Comparison of ENCODE assay signal across 8 mouse cellular contexts in genomic region chr13:49644731-49645529, GRCm38 (mm10). TPM values are rescaled to one million over a fixed set of nuclear protein-coding genes. Genes with fewer than 3 reads are reported as not detected.
DNase-seq lines count a peak whose midpoint lies in the region; ATAC-seq and TF ChIP-seq lines count a peak whose summit lies in the region.

No protein-coding gene starts in this region.

- peak; percentile 30; the same call in 1 of the 2 replicates for ATAC-seq in limb, embryonic 14.5 days (ENCODE audit: low FRiP score, low read depth)
- no peak for ATAC-seq in megakaryocyte-erythroid progenitor cell, adult 5-6 weeks (replicated peaks; ENCODE audit: low FRiP score, low TSS enrichment, poor library complexity, severe bottlenecking)

- H3K27ac ChIP-seq in heart, adult 2 months = peak overlapping the region; percentile 34
- peak overlapping the region; percentile 43; the same call in 1 of the 2 replicates for H3K27ac ChIP-seq in limb, embryonic 14.5 days (replicated peaks; ENCODE audit: low read depth, low read length)
- no peak overlapping the region for H3K27ac ChIP-seq in thymus, adult 2 months (ENCODE audit: control insufficient read depth, insufficient read depth, low read length)

- no peak overlapping the region for H3K9ac ChIP-seq in heart, adult 2 months (ENCODE audit: low read depth, low read length)
- H3K9ac ChIP-seq in limb, embryonic 14.5 days (ENCODE audit: low read depth, low read length, severe bottlenecking) = no peak overlapping the region

- no peaks in the 10 kb centered on the region; the same call in 1 of the 2 replicates for H3K36me3 ChIP-seq in heart, adult 2 months (ENCODE audit: control insufficient read depth, insufficient read depth, low read length)
- H3K36me3 ChIP-seq in limb, embryonic 14.5 days (ENCODE audit: control insufficient read depth, insufficient read depth, low read length) = no peaks in the 10 kb centered on the region
- no peaks in the 10 kb centered on the region for H3K36me3 ChIP-seq in thymus, adult 2 months (ENCODE audit: control insufficient read depth, insufficient read depth, low read length)

- 38% methylated on average over 2 of the region's 2 CpGs for WGBS in heart, adult 2 months
- 72% methylated on average over 2 of the region's 2 CpGs for WGBS in limb, embryonic 14.5 days
- 71% methylated on average over 2 of the region's 2 CpGs for WGBS in thymus, adult 2 months

- peak; percentile 81 for TF ChIP-seq CTCF in heart, adult 2 months (IDR thresholded peaks at IDR 0.05)
- no peak for TF ChIP-seq CTCF in thymus, adult 2 months (IDR thresholded peaks at IDR 0.05; ENCODE audit: borderline replicate concordance, control insufficient read depth, extremely low read depth, insufficient read depth, low read length, poor library complexity)

- H3K79me2 ChIP-seq in heart, adult 2 months (replicated peaks; ENCODE audit: control insufficient read depth, insufficient read depth, low read length) = no peaks in the 10 kb centered on the region

- H3K27me3 ChIP-seq in heart, adult 2 months (ENCODE audit: control insufficient read depth, insufficient read depth, low read length) = no peaks in the 10 kb centered on the region
- no peaks in the 10 kb centered on the region for H3K27me3 ChIP-seq in limb, embryonic 14.5 days (ENCODE audit: control insufficient read depth, insufficient read depth, low read length)
- H3K27me3 ChIP-seq in thymus, adult 2 months (ENCODE audit: control insufficient read depth, insufficient read depth, low read length) = no peaks in the 10 kb centered on the region

- no peaks in the 10 kb centered on the region for H3K9me3 ChIP-seq in limb, embryonic 14.5 days (ENCODE audit: control insufficient read depth, low read length)

- no peak for TF ChIP-seq POLR2A in heart, adult 2 months (IDR thresholded peaks at IDR 0.05; ENCODE audit: insufficient read depth, low read depth, low read length)
- no peak for TF ChIP-seq POLR2A in limb, embryonic 14.5 days (IDR thresholded peaks at IDR 0.05; ENCODE audit: borderline replicate concordance, extremely low read depth, insufficient read depth, insufficient read length)
- no peak for TF ChIP-seq POLR2A in thymus, adult 2 months (IDR thresholded peaks at IDR 0.05; ENCODE audit: control insufficient read depth, extremely low read depth, insufficient read depth, low read length, poor library complexity)

- H3K4me1 ChIP-seq in heart, adult 2 months (ENCODE audit: control insufficient read depth, insufficient read depth, low read length) = peaks cover 4% of the 10 kb centered on the region
- peaks cover 2% of the 10 kb centered on the region; the same call in 1 of the 2 replicates for H3K4me1 ChIP-seq in limb, embryonic 14.5 days (ENCODE audit: control insufficient read depth, insufficient read depth, low read length)
- no peaks in the 10 kb centered on the region for H3K4me1 ChIP-seq in thymus, adult 2 months (replicated peaks; ENCODE audit: control insufficient read depth, insufficient read depth, low read length)

- no peak overlapping the region for H3K4me2 ChIP-seq in limb, embryonic 14.5 days (replicated peaks; ENCODE audit: low read depth, low read length, severe bottlenecking)

- TF ChIP-seq EP300 in heart, adult 2 months (IDR thresholded peaks at IDR 0.05; ENCODE audit: insufficient read depth, low read depth, low read length) = no peak

- DNase-seq in heart, adult 2 months = peak in 1 of 2 experiments; percentile 31
- DNase-seq in heart, postnatal 14 days = no peak
- peak; percentile 82 for DNase-seq in 3T3-L1 (ENCODE audit: low read depth, low spot score)
- peak; percentile 69 for DNase-seq in brain, adult 2 months (ENCODE audit: low read depth, low spot score)
- DNase-seq in limb, embryonic 14.5 days (ENCODE audit: low spot score) = peak; percentile 77
- no peak for DNase-seq in ovary, postnatal 14 days (ENCODE audit: low spot score)
- DNase-seq in thymus, adult 2 months = no peak

- intact Hi-C loops in heart, adult 2 months (cut with DNase I) = loop anchor here (1.0 to 5.0 kb wide), 3 partner anchors 88 to 306 kb away; no protein-coding TSS in a partner anchor
- intact Hi-C loops in heart, postnatal 14 days (cut with DNase I) = loop anchor here (1.0 to 5.0 kb wide), 4 partner anchors 88 to 318 kb away; no protein-coding TSS in a partner anchor

- no peak overlapping the region for H3K4me3 ChIP-seq in heart, adult 2 months
- H3K4me3 ChIP-seq in limb, embryonic 14.5 days (replicated peaks; ENCODE audit: low read length) = no peak overlapping the region
- H3K4me3 ChIP-seq in thymus, adult 2 months (ENCODE audit: control insufficient read depth, insufficient read depth, low read length) = no peak overlapping the region

RNA-seq across cellular contexts. Expression of gene Cenpp, which starts 7.7 kb away (rescaled TPM):
- 1 to 10 TPM; 1.8 to 2.4 TPM for total RNA-seq in heart, adult 2 months (2021)
- polyA plus RNA-seq in heart, adult 2 months (2012; rRNA removed) = 0.57 and 1.1 TPM in 2 replicates
- 1 to 10 TPM; 2.5 to 3.2 TPM for total RNA-seq in heart, postnatal 14 days (2021)
- polyA plus RNA-seq in limb, embryonic 14.5 days (2012; rRNA removed) = 5.9 and 9.8 TPM in 2 replicates
- polyA plus RNA-seq in limb, embryonic 14.5 days (2014; fragmentation: Nextera tagmentation; extraction: Ambion mirVana) = 21.8 and 22.2 TPM in 2 replicates
- 2.5 TPM in 2 replicates for polyA plus RNA-seq in thymus, adult 2 months (2012; rRNA removed)
- 44.6 and 44.7 TPM in 2 replicates for total RNA-seq in megakaryocyte-erythroid progenitor cell, adult 5-6 weeks (2014; fragmentation: Nextera tagmentation)
- total RNA-seq in megakaryocyte-erythroid progenitor cell, adult 5-6 weeks (2017) = 33.8 and 43.8 TPM in 2 replicates

RNA-seq across cellular contexts. Expression of gene Nol8, which starts 7.9 kb away (rescaled TPM):
- total RNA-seq in heart, adult 2 months (2021) = 10 to 100 TPM; 19.3 to 19.4 TPM
- 1.4 and 3.2 TPM in 2 replicates for polyA plus RNA-seq in heart, adult 2 months (2012; rRNA removed)
- 10 to 100 TPM; 11.1 to 17.2 TPM for total RNA-seq in heart, postnatal 14 days (2021)
- 6.6 and 9.8 TPM in 2 replicates for polyA plus RNA-seq in limb, embryonic 14.5 days (2012; rRNA removed)
- 12.2 and 13.6 TPM in 2 replicates for polyA plus RNA-seq in limb, embryonic 14.5 days (2014; fragmentation: Nextera tagmentation; extraction: Ambion mirVana)
- 2.4 and 3.0 TPM in 2 replicates for polyA plus RNA-seq in thymus, adult 2 months (2012; rRNA removed)
- total RNA-seq in megakaryocyte-erythroid progenitor cell, adult 5-6 weeks (2014; fragmentation: Nextera tagmentation) = 43.9 and 63.1 TPM in 2 replicates
- 60.7 and 71.4 TPM in 2 replicates for total RNA-seq in megakaryocyte-erythroid progenitor cell, adult 5-6 weeks (2017)

RNA-seq across cellular contexts. Expression of gene Iars, which starts 37.0 kb away (rescaled TPM):
- 10 to 100 TPM; 52.2 to 75.0 TPM for total RNA-seq in heart, adult 2 months (2021)
- polyA plus RNA-seq in heart, adult 2 months (2012; rRNA removed) = 19.4 and 38.1 TPM in 2 replicates
- total RNA-seq in heart, postnatal 14 days (2021) = 10 to 100 TPM; 54.4 to 61.1 TPM
- polyA plus RNA-seq in limb, embryonic 14.5 days (2012; rRNA removed) = 54.9 and 61.8 TPM in 2 replicates
- polyA plus RNA-seq in limb, embryonic 14.5 days (2014; fragmentation: Nextera tagmentation; extraction: Ambion mirVana) = 68.3 and 73.1 TPM in 2 replicates
- 23.0 and 25.4 TPM in 2 replicates for polyA plus RNA-seq in thymus, adult 2 months (2012; rRNA removed)
- total RNA-seq in megakaryocyte-erythroid progenitor cell, adult 5-6 weeks (2014; fragmentation: Nextera tagmentation) = 77.6 and 124 TPM in 2 replicates
- total RNA-seq in megakaryocyte-erythroid progenitor cell, adult 5-6 weeks (2017) = 90.4 and 105 TPM in 2 replicates

RNA-seq across cellular contexts. Expression of gene Ogn, which starts 37.1 kb away (rescaled TPM):
- total RNA-seq in heart, adult 2 months (2021) = 10 to 100 TPM; 69.0 to 74.7 TPM
- polyA plus RNA-seq in heart, adult 2 months (2012; rRNA removed) = 27.4 and 71.7 TPM in 2 replicates
- total RNA-seq in heart, postnatal 14 days (2021) = 10 to 100 TPM; 77.8 to 82.5 TPM
- 100 and 135 TPM in 2 replicates for polyA plus RNA-seq in limb, embryonic 14.5 days (2012; rRNA removed)
- 275 and 276 TPM in 2 replicates for polyA plus RNA-seq in limb, embryonic 14.5 days (2014; fragmentation: Nextera tagmentation; extraction: Ambion mirVana)
- polyA plus RNA-seq in thymus, adult 2 months (2012; rRNA removed) = 0.92 and 2.0 TPM in 2 replicates
- total RNA-seq in megakaryocyte-erythroid progenitor cell, adult 5-6 weeks (2014; fragmentation: Nextera tagmentation) = not detected in 2 replicates
- total RNA-seq in megakaryocyte-erythroid progenitor cell, adult 5-6 weeks (2017) = not detected in 2 replicates

Comparison
In these comparisons a context has a peak if more than half of its experiments do, and no peak if none do; other contexts are left out.
1. DNase-seq: peak in 3T3-L1 (single experiment), brain, adult 2 months (single experiment) and limb, embryonic 14.5 days (single experiment); none in heart, postnatal 14 days (0 of 2), ovary, postnatal 14 days (single experiment) and thymus, adult 2 months (single experiment).
2. RNA of gene Cenpp, which starts 7.7 kb away (total RNA-seq): 33.8 to 44.7 TPM in megakaryocyte-erythroid progenitor cell, adult 5-6 weeks; 2.5 to 3.2 TPM in heart, postnatal 14 days and 1.8 to 2.4 TPM in heart, adult 2 months; every median in the first group is over 4 times any median in the second.